Mouse (Mus musculus): ENCODE data around the gene Sp6.

The Sp6 gene

GRCm38 (mm10) chr11:97013121-97013670, at the start of gene Sp6:
Sp6 (plus strand) TSS chr11:97013394.
- DNase-seq = no peak

GRCm38 (mm10) chr11:96963580-96963979, 49.6 kb upstream of the Sp6 start:
- peak; percentile 91 for DNase-seq

GRCm38 (mm10) chr11:96966172-96966571, 47.0 kb upstream of the Sp6 start:
- no peak for DNase-seq

GRCm38 (mm10) chr11:96966914-96967543, 46.2 kb upstream of the Sp6 start:
- no peak for DNase-seq

- no peak for DNase-seq
Observed at GRCm38 (mm10) chr11:96967544-96968269, 45.5 kb upstream of the Sp6 start.

- DNase-seq = no peak
Observed at GRCm38 (mm10) chr11:96968476-96968875, 44.7 kb upstream of the Sp6 start.

- no peak for DNase-seq
Observed at GRCm38 (mm10) chr11:96969280-96969722, 43.9 kb upstream of the Sp6 start.

- DNase-seq = no peak
Observed at GRCm38 (mm10) chr11:96969746-96970145, 43.4 kb upstream of the Sp6 start.

- DNase-seq = no peak
Observed at GRCm38 (mm10) chr11:96970341-96970740, 42.9 kb upstream of the Sp6 start.

GRCm38 (mm10) chr11:96972906-96973305, 40.3 kb upstream of the Sp6 start:
- DNase-seq = no peak

- DNase-seq = no peak
Observed at GRCm38 (mm10) chr11:96973426-96973964, 39.7 kb upstream of the Sp6 start.

- no peak for DNase-seq
Observed at GRCm38 (mm10) chr11:96974813-96975212, 38.4 kb upstream of the Sp6 start.

- no peak for DNase-seq
Observed at GRCm38 (mm10) chr11:96975511-96976378, 37.4 kb upstream of the Sp6 start.

GRCm38 (mm10) chr11:96976379-96976687, 36.9 kb upstream of the Sp6 start:
- DNase-seq = no peak

GRCm38 (mm10) chr11:96976911-96977591, 36.1 kb upstream of the Sp6 start:
- DNase-seq = peak; percentile 79

GRCm38 (mm10) chr11:96977606-96978400, 35.4 kb upstream of the Sp6 start:
- peak; percentile 99 for DNase-seq

- no peak for DNase-seq
Observed at GRCm38 (mm10) chr11:96978401-96979246, 34.6 kb upstream of the Sp6 start.

GRCm38 (mm10) chr11:96979329-96979728, 33.9 kb upstream of the Sp6 start:
- no peak for DNase-seq

GRCm38 (mm10) chr11:96980021-96980420, 33.2 kb upstream of the Sp6 start:
- no peak for DNase-seq

- DNase-seq = no peak
Observed at GRCm38 (mm10) chr11:96981461-96981860, 31.7 kb upstream of the Sp6 start.

- peak; percentile 81 for DNase-seq
Observed at GRCm38 (mm10) chr11:96982355-96982754, 30.8 kb upstream of the Sp6 start.

All from right cerebral cortex, postnatal 14 days (tissue).